Mouse (Mus musculus): Measurements from ENCODE around the gene Astl.

Gene Astl

GRCm38 (mm10) chr2:127353881-127354280 is 15.4 kb downstream of the Astl start:
- in situ Hi-C loops (cut with MboI; ENCODE audit: low pct_unique_long_range_greater_than_20kb in 1 of 2, low sequenced_read_pairs in 2 of 2, unreplicated experiment in 1 of 2) = loop anchor here in 1 of 2 experiments (25.0 kb wide), 1 partner anchor 333 kb away; no protein-coding TSS in a partner anchor

GRCm38 (mm10) chr2:127362459-127363281 is 24.2 kb downstream of the Astl start, which contains the start of gene Adra2b:
TSS of gene Adra2b (plus strand) at chr2:127363208.
- in situ Hi-C loops (cut with MboI; ENCODE audit: low pct_unique_long_range_greater_than_20kb in 1 of 2, low sequenced_read_pairs in 2 of 2, unreplicated experiment in 1 of 2) = loop anchor here in 1 of 2 experiments (5.0 to 25.0 kb wide), 2 partner anchors 80 to 325 kb away; partner anchors contain the start of gene Fahd2a

- in situ Hi-C loops (cut with MboI; ENCODE audit: low pct_unique_long_range_greater_than_20kb in 1 of 2, low sequenced_read_pairs in 2 of 2, unreplicated experiment in 1 of 2) = loop anchor here in 1 of 2 experiments (5.0 to 25.0 kb wide), 2 partner anchors 79 to 324 kb away; partner anchors contain the start of gene Fahd2a
Measured at GRCm38 (mm10) chr2:127363282-127363652, 24.8 kb downstream of the Astl start.

GRCm38 (mm10) chr2:127363696-127364095 is 25.3 kb downstream of the Astl start:
- in situ Hi-C loops (cut with MboI; ENCODE audit: low pct_unique_long_range_greater_than_20kb in 1 of 2, low sequenced_read_pairs in 2 of 2, unreplicated experiment in 1 of 2) = loop anchor here in 1 of 2 experiments (5.0 to 25.0 kb wide), 2 partner anchors 79 to 324 kb away; partner anchors contain the start of gene Fahd2a

GRCm38 (mm10) chr2:127364452-127364851 is 26.0 kb downstream of the Astl start:
- in situ Hi-C loops (cut with MboI; ENCODE audit: low pct_unique_long_range_greater_than_20kb in 1 of 2, low sequenced_read_pairs in 2 of 2, unreplicated experiment in 1 of 2) = loop anchor here in 1 of 2 experiments (5.0 to 25.0 kb wide), 2 partner anchors 78 to 323 kb away; partner anchors contain the start of gene Fahd2a

GRCm38 (mm10) chr2:127367126-127367820 is 28.8 kb downstream of the Astl start:
- in situ Hi-C loops (cut with MboI; ENCODE audit: low pct_unique_long_range_greater_than_20kb in 1 of 2, low sequenced_read_pairs in 2 of 2, unreplicated experiment in 1 of 2) = loop anchor here in 1 of 2 experiments (25.0 kb wide), 1 partner anchor 320 kb away; no protein-coding TSS in a partner anchor

- in situ Hi-C loops (cut with MboI; ENCODE audit: low pct_unique_long_range_greater_than_20kb in 1 of 2, low sequenced_read_pairs in 2 of 2, unreplicated experiment in 1 of 2) = loop anchor here in 1 of 2 experiments (25.0 kb wide), 1 partner anchor 317 kb away; no protein-coding TSS in a partner anchor
Measured at GRCm38 (mm10) chr2:127369703-127370376, 31.4 kb downstream of the Astl start.

- in situ Hi-C loops (cut with MboI; ENCODE audit: low pct_unique_long_range_greater_than_20kb in 1 of 2, low sequenced_read_pairs in 2 of 2, unreplicated experiment in 1 of 2) = loop anchor here in 1 of 2 experiments (25.0 kb wide), 1 partner anchor 316 kb away; no protein-coding TSS in a partner anchor
Measured at GRCm38 (mm10) chr2:127370561-127371483, 32.4 kb downstream of the Astl start.

GRCm38 (mm10) chr2:127371484-127371861 is 33.0 kb downstream of the Astl start:
- in situ Hi-C loops (cut with MboI; ENCODE audit: low pct_unique_long_range_greater_than_20kb in 1 of 2, low sequenced_read_pairs in 2 of 2, unreplicated experiment in 1 of 2) = loop anchor here in 1 of 2 experiments (25.0 kb wide), 1 partner anchor 316 kb away; no protein-coding TSS in a partner anchor

GRCm38 (mm10) chr2:127372082-127372481 is 33.6 kb downstream of the Astl start:
- in situ Hi-C loops (cut with MboI; ENCODE audit: low pct_unique_long_range_greater_than_20kb in 1 of 2, low sequenced_read_pairs in 2 of 2, unreplicated experiment in 1 of 2) = loop anchor here in 1 of 2 experiments (25.0 kb wide), 1 partner anchor 315 kb away; no protein-coding TSS in a partner anchor

GRCm38 (mm10) chr2:127374131-127374530 is 35.7 kb downstream of the Astl start:
- in situ Hi-C loops (cut with MboI; ENCODE audit: low pct_unique_long_range_greater_than_20kb in 1 of 2, low sequenced_read_pairs in 2 of 2, unreplicated experiment in 1 of 2) = loop anchor here in 1 of 2 experiments (25.0 kb wide), 1 partner anchor 313 kb away; no protein-coding TSS in a partner anchor

GRCm38 (mm10) chr2:127375087-127375486 is 36.6 kb downstream of the Astl start:
- in situ Hi-C loops (cut with MboI; ENCODE audit: low pct_unique_long_range_greater_than_20kb in 1 of 2, low sequenced_read_pairs in 2 of 2, unreplicated experiment in 1 of 2) = no loop called here

- in situ Hi-C loops (cut with MboI; ENCODE audit: low pct_unique_long_range_greater_than_20kb in 1 of 2, low sequenced_read_pairs in 2 of 2, unreplicated experiment in 1 of 2) = no loop called here
Measured at GRCm38 (mm10) chr2:127375759-127376341, 37.4 kb downstream of the Astl start.

GRCm38 (mm10) chr2:127376423-127377051 is 38.1 kb downstream of the Astl start:
- in situ Hi-C loops (cut with MboI; ENCODE audit: low pct_unique_long_range_greater_than_20kb in 1 of 2, low sequenced_read_pairs in 2 of 2, unreplicated experiment in 1 of 2) = no loop called here

- in situ Hi-C loops (cut with MboI; ENCODE audit: low pct_unique_long_range_greater_than_20kb in 1 of 2, low sequenced_read_pairs in 2 of 2, unreplicated experiment in 1 of 2) = no loop called here
Measured at GRCm38 (mm10) chr2:127377942-127378610, 39.6 kb downstream of the Astl start.

- in situ Hi-C loops (cut with MboI; ENCODE audit: low pct_unique_long_range_greater_than_20kb in 1 of 2, low sequenced_read_pairs in 2 of 2, unreplicated experiment in 1 of 2) = no loop called here
Measured at GRCm38 (mm10) chr2:127378611-127378990, 40.2 kb downstream of the Astl start.

Measured in mouse embryonic stem cell (cell line).